Mouse (Mus musculus) forebrain, postnatal 0 days (tissue): ENCODE measurements around the gene R3hdm4. TPM values are rescaled to one million over a fixed set of nuclear protein-coding genes. Genes with fewer than 3 reads are reported as not detected.

Experiments
- ATAC-seq: fragments of 200-750 bp; cut with Nextera tagmentation; 2 replicates; pipeline ENCODE4 v1.8.0; 2017; ENCODE audit warnings: mild to moderate bottlenecking, moderate library complexity
- DNase-seq: peaks from one replicate; pipeline ENCODE4 v3.0.0-alpha.2; 2015
- H3K27ac ChIP-seq: fragments of 300-500 bp; sonication (generic); 2 replicates; pipeline ENCODE4 v1.5.1; 2014; ENCODE audit warnings: low read depth, mild to moderate bottlenecking, antibody characterized with exemption, low read length, moderate library complexity, mixed read lengths
- H3K27me3 ChIP-seq: fragments of 300-500 bp; sonication (generic); 2 replicates; pipeline ENCODE4 v1.6.1; 2014; ENCODE audit warnings: mild to moderate bottlenecking, low read length, mixed read lengths; ENCODE audit not compliant: insufficient read depth
- H3K36me3 ChIP-seq: fragments of 300-500 bp; sonication (generic); 2 replicates; pipeline ENCODE4 v1.6.1; 2014; ENCODE audit warnings: mild to moderate bottlenecking, moderate library complexity; ENCODE audit not compliant: insufficient read depth
- H3K4me1 ChIP-seq: fragments of 300-500 bp; sonication (generic); 2 replicates; pipeline ENCODE4 v1.6.1; 2014; ENCODE audit warnings: antibody characterized with exemption; ENCODE audit not compliant: insufficient read depth
- H3K4me2 ChIP-seq: fragments of 300-500 bp; sonication (generic); 2 replicates; pipeline ENCODE4 v1.6.1; 2014; ENCODE audit warnings: low read depth, mild to moderate bottlenecking, moderate library complexity
- H3K4me3 ChIP-seq: fragments of 300-500 bp; sonication (generic); 2 replicates; pipeline ENCODE4 v1.5.1; 2014; ENCODE audit warnings: low read depth, low read length, mixed read lengths
- H3K9ac ChIP-seq: fragments of 300-500 bp; sonication (generic); 2 replicates; pipeline ENCODE4 v1.6.1; 2014; ENCODE audit warnings: mild to moderate bottlenecking
- H3K9me3 ChIP-seq: fragments of 300-500 bp; sonication (generic); 2 replicates; pipeline ENCODE4 v1.6.1; 2016; ENCODE audit warnings: low read length
- CTCF ChIP-seq: sonication (generic); IDR thresholded peaks from 2 replicates; pipeline ENCODE4 v1.5.1; 2016; ENCODE audit warnings: antibody characterized with exemption, control low read depth, low read depth
- WGBS: fragments of 180-500 bp; shearing (Covaris S2); extraction: QIAGEN DNeasy Blood & Tissue Kit; methylation state at CpG from one replicate; pipeline ENCODE4 v1.1.7; 2014; 5-methylcytosine and 5-hydroxymethylcytosine counted together
- polyA plus RNA-seq: library from polyadenylated mRNA; unstranded; fragments of >200 nt; fragmentation: Nextera tagmentation; extraction: Ambion mirVana; gene quantifications from 2 replicates; pipeline ENCODE4 v1.2.1, GENCODE M21; 2015
- total RNA-seq: library from RNA; depleted of rRNA; stranded (reverse); fragments of >200 nt; gene quantifications from 2 replicates; pipeline ENCODE4 v1.2.3, GENCODE M21; 2014

The R3hdm4 gene
- total and polyA plus RNA-seq, 2 experiments from 2014 or later: 129 to 333 TPM

GRCm38 (mm10) chr10:79942988-79943387, 22.0 kb upstream of the R3hdm4 start:
- H3K4me2 ChIP-seq: no peak overlapping the region
- 93% methylated on average over 1 of the region's 1 CpGs for WGBS
- H3K4me1 ChIP-seq: no peaks in the 10 kb centered on the region
- H3K9me3 ChIP-seq: no peaks in the 10 kb centered on the region
- H3K4me3 ChIP-seq: no peak overlapping the region
- H3K36me3 ChIP-seq: no peaks in the 10 kb centered on the region
- no peaks in the 10 kb centered on the region for H3K27me3 ChIP-seq
- DNase-seq (no peak), ATAC-seq (no peak)
- H3K27ac ChIP-seq: no peak overlapping the region
- TF ChIP-seq CTCF: no peak
- no peak overlapping the region for H3K9ac ChIP-seq

- no peaks in the 10 kb centered on the region for H3K9me3 ChIP-seq
- H3K36me3 ChIP-seq: no peaks in the 10 kb centered on the region
- 74% methylated on average over 7 of the region's 7 CpGs for WGBS
- no peak for ATAC-seq
- no peak for TF ChIP-seq CTCF
- no peak overlapping the region for H3K4me2 ChIP-seq
- no peaks in the 10 kb centered on the region for H3K27me3 ChIP-seq
- no peak overlapping the region for H3K4me3 ChIP-seq
- no peak overlapping the region for H3K27ac ChIP-seq
- DNase-seq: no peak
- no peak overlapping the region for H3K9ac ChIP-seq
- H3K4me1 ChIP-seq: no peaks in the 10 kb centered on the region
Observed at GRCm38 (mm10) chr10:79940749-79941148, 19.7 kb upstream of the R3hdm4 start.

GRCm38 (mm10) chr10:79937775-79938526, 16.9 kb upstream of the R3hdm4 start:
- H3K9me3 ChIP-seq: no peaks in the 10 kb centered on the region
- WGBS: 71% methylated on average over 11 of the region's 11 CpGs
- no peak overlapping the region for H3K4me2 ChIP-seq
- TF ChIP-seq CTCF: no peak
- no peaks in the 10 kb centered on the region; the same call in 1 of the 2 replicates for H3K36me3 ChIP-seq
- H3K9ac ChIP-seq: no peak overlapping the region
- DNase-seq (no peak), ATAC-seq (no peak)
- no peaks in the 10 kb centered on the region for H3K27me3 ChIP-seq
- H3K4me1 ChIP-seq: no peaks in the 10 kb centered on the region
- no peak overlapping the region for H3K27ac ChIP-seq
- H3K4me3 ChIP-seq: no peak overlapping the region

GRCm38 (mm10) chr10:79936911-79937441, 16.0 kb upstream of the R3hdm4 start:
- H3K9me3 ChIP-seq: no peaks in the 10 kb centered on the region
- no peaks in the 10 kb centered on the region for H3K27me3 ChIP-seq
- no peak for DNase-seq
- H3K4me1 ChIP-seq: no peaks in the 10 kb centered on the region
- ATAC-seq: no peak
- H3K27ac ChIP-seq: no peak overlapping the region
- H3K4me3 ChIP-seq: no peak overlapping the region
- H3K36me3 ChIP-seq: peaks cover 2% of the 10 kb centered on the region; the same call in 1 of the 2 replicates
- H3K9ac ChIP-seq: no peak overlapping the region
- no peak for TF ChIP-seq CTCF
- 0 out of 2 replicates have a peak overlapping the region, but pooled peaks have one; percentile 19 for H3K4me2 ChIP-seq
- WGBS: 36% methylated on average over 27 of the region's 27 CpGs

- DNase-seq (no peak), ATAC-seq (no peak)
- TF ChIP-seq CTCF: no peak
- WGBS: 76% methylated on average over 10 of the region's 10 CpGs
- Histone ChIP-seq H3K4me3 (no peak overlapping the region), H3K27ac (no peak overlapping the region), H3K36me3 (peaks cover 8% of the 10 kb centered on the region; the same call in 1 of the 2 replicates), H3K4me1 (no peaks in the 10 kb centered on the region), H3K4me2 (no peak overlapping the region), H3K9me3 (no peaks in the 10 kb centered on the region), H3K27me3 (no peaks in the 10 kb centered on the region), H3K9ac (no peak overlapping the region)
Observed at GRCm38 (mm10) chr10:79936284-79936910, 15.4 kb upstream of the R3hdm4 start.

- H3K4me2 ChIP-seq: no peak overlapping the region
- H3K36me3 ChIP-seq: peaks cover 13% of the 10 kb centered on the region; the same call in 1 of the 2 replicates
- ATAC-seq (no peak), DNase-seq (no peak)
- WGBS: 82% methylated on average over 16 of the region's 16 CpGs
- TF ChIP-seq CTCF: no peak
- H3K4me1 ChIP-seq: no peaks in the 10 kb centered on the region
- no peaks in the 10 kb centered on the region for H3K27me3 ChIP-seq
- H3K9me3 ChIP-seq: no peaks in the 10 kb centered on the region
- no peak overlapping the region for H3K4me3 ChIP-seq
- H3K9ac ChIP-seq: no peak overlapping the region
- H3K27ac ChIP-seq: no peak overlapping the region
Observed at GRCm38 (mm10) chr10:79934794-79935569, 14.0 kb upstream of the R3hdm4 start.
